Mouse (Mus musculus) Patski (cell line): ENCODE measurements at regions not wholly inside any gene's neighbourhood (a gene's known extent, or its start where the extent isn't known, plus 50 kb on each side); places are given as distances from the start of the nearest gene placed in this dataset.

ENCODE experiments used
- ATAC-seq: fragments of 100-300 bp; one replicate; pipeline ENCODE4 v1.8.0; 2021
- CTCF ChIA-PET: fragments of 350-600 bp; sonication (Branson Sonifier 250); formaldehyde crosslinking; loops from one replicate; lab custom pipeline; 2022; ENCODE audit warnings: inconsistent platforms; lab: Charles Lee
- POLR2A ChIA-PET: fragments of 350-600 bp; sonication (Branson Sonifier 250); formaldehyde crosslinking; loops from one replicate; lab custom pipeline; 2022; ENCODE audit warnings: antibody characterized with exemption, inconsistent platforms; lab: Charles Lee
- DNase-seq: peaks from one replicate; pipeline ENCODE4 v3.0.0-alpha.2; 2011; ENCODE audit warnings: low read depth, low spot score
- H3K27me3 ChIP-seq: fragments of 371-371 bp; one replicate; pipeline ENCODE4 v1.5.1; 2021
- CTCF ChIP-seq: fragments of 100-300 bp; IDR thresholded peaks from one replicate; pipeline ENCODE4 v1.5.1; 2021
- in situ Hi-C: fragments of 300-500 bp; cut with MboI; formaldehyde crosslinking; loops from 3 replicates; pipeline ENCODE4 v1.11.1; 2018; ENCODE audit warnings: low pct_unique_long_range_greater_than_20kb, mixed read lengths

- POLR2A ChIA-PET, result no interaction called here
- CTCF ChIA-PET, result no interaction called here
- in situ Hi-C loops, result no loop called here
- H3K27me3 ChIP-seq, result no peaks in the 10 kb centered on the region
- no peak for TF ChIP-seq CTCF
- no peak for ATAC-seq
- no peak for DNase-seq
Measured at GRCm38 (mm10) chr7:115408915-115409314, 629.7 kb downstream of the Sox6 start.

GRCm38 (mm10) chr7:115410501-115411230 is 627.9 kb downstream of the Sox6 start:
- CTCF ChIA-PET, result interaction anchor here (1.8 kb wide), 1 partner anchor 17 kb away, joined by 4 read pairs; no protein-coding TSS in a partner anchor
- no peaks in the 10 kb centered on the region for H3K27me3 ChIP-seq
- DNase-seq (no peak), ATAC-seq (no peak)
- TF ChIP-seq CTCF, result no peak
- in situ Hi-C loops, result no loop called here
- POLR2A ChIA-PET, result interaction anchor here (0.7 kb wide), 2 partner anchors 42 to 199 kb away, joined by 3 to 5 read pairs; no protein-coding TSS in a partner anchor

- ATAC-seq (no peak), DNase-seq (no peak)
- no peaks in the 10 kb centered on the region for H3K27me3 ChIP-seq
- ChIA-PET POLR2A (interaction anchor here (0.7 kb wide), 2 partner anchors 41 to 199 kb away, joined by 3 to 5 read pairs; no protein-coding TSS in a partner anchor), CTCF (interaction anchor here (1.8 kb wide), 1 partner anchor 17 kb away, joined by 4 read pairs; no protein-coding TSS in a partner anchor)
- in situ Hi-C loops, result no loop called here
- TF ChIP-seq CTCF, result no peak
Measured at GRCm38 (mm10) chr7:115411456-115411855, 627.1 kb downstream of the Sox6 start.

- H3K27me3 ChIP-seq, result no peaks in the 10 kb centered on the region
- ATAC-seq (no peak), DNase-seq (no peak)
- TF ChIP-seq CTCF, result no peak
- in situ Hi-C loops, result no loop called here
- ChIA-PET POLR2A (no interaction called here), CTCF (no interaction called here)
Measured at GRCm38 (mm10) chr7:115415147-115415561, 623.4 kb downstream of the Sox6 start.
